Mouse (Mus musculus): ENCODE results near the gene Esrrb. TPM values are rescaled to one million over a fixed set of nuclear protein-coding genes. Genes with fewer than 3 reads are reported as not detected.

Esrrb gene
- polyA plus RNA-seq, 1 experiment from 2014 or later: 0.45 TPM

DNA sequence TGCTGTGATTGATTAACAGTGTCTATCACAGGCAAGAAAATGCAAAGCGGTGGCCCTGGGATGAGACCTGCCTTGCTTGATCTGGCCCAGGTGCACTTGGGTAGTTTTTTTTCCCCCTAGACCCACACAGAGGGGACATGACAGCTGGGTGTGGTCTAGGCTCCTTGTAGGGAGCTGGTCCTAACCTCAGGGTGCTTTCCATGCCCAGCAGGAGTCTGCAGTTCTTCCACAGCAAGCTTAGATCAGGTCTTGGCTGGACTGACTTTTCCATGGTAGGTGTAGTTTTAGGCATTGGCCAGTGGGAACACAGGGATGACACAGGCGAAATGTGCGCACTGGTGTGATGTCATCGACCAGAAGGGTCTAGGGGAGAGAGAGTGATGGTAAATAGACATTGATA is 136.2 kb downstream of the Esrrb start:
- ChIA-PET POLR2A (no interaction called here), CTCF (no interaction called here)
- H3K27me3 ChIP-seq: no peaks in the 10 kb centered on the region
- in situ Hi-C loops (cut with MboI; ENCODE audit: low pct_unique_long_range_greater_than_20kb): no loop called here
- ATAC-seq: no peak
- TF ChIP-seq CTCF (IDR thresholded peaks at IDR 0.05): no peak
- no peak for DNase-seq (ENCODE audit: low read depth, low spot score)

DNA sequence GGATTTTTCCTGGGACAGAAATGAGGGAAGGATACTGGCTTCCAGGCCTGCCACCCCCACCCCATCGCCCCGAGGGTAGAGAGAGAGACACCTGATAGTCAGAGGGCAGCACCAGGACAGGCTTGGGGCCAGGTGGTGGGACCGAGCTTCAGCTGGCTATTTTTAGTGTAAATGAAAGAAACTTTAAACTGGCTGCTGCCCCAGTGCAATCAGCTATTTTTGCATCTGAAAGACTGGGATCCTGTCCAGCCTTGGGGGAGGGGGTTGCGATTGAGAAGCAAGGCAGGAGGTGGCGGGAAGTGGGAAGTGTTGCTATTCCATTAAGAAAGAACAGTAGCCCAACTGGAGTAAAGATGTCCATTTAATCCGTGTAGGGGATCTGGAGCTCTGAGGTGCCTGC is 137.8 kb downstream of the Esrrb start:
- no peaks in the 10 kb centered on the region for H3K27me3 ChIP-seq
- POLR2A ChIA-PET: no interaction called here
- DNase-seq (ENCODE audit: low read depth, low spot score) (no peak), ATAC-seq (no peak)
- CTCF ChIA-PET: no interaction called here
- in situ Hi-C loops (cut with MboI; ENCODE audit: low pct_unique_long_range_greater_than_20kb): no loop called here
- no peak for TF ChIP-seq CTCF (IDR thresholded peaks at IDR 0.05)

DNA sequence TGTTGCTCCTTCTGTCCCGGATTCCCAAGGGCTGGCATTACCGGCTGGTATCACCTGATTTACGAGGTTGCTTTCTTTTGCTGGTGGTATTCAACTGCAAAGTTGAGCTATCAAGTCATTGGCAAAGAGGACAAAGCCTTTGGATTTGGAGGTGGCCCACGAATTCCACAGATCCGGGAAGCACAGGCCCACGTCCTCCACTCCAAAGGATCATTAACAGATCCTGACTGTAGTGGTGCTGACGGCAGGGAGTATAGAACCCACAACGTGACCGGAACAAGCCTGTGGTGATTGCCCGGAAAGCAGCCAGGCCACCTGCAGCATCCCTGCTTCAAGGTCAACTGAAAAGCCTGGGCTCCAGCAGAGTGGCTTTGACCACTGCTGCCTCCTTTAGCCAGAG is 140.8 kb downstream of the Esrrb start:
- POLR2A ChIA-PET: no interaction called here
- no peak for DNase-seq (ENCODE audit: low read depth, low spot score)
- ATAC-seq: no peak
- CTCF ChIA-PET: no interaction called here
- H3K27me3 ChIP-seq: peaks cover 4% of the 10 kb centered on the region
- in situ Hi-C loops (cut with MboI; ENCODE audit: low pct_unique_long_range_greater_than_20kb): loop anchor here (5.0 kb wide), 1 partner anchor 91 kb away; no protein-coding TSS in a partner anchor
- TF ChIP-seq CTCF (IDR thresholded peaks at IDR 0.05): no peak

DNA sequence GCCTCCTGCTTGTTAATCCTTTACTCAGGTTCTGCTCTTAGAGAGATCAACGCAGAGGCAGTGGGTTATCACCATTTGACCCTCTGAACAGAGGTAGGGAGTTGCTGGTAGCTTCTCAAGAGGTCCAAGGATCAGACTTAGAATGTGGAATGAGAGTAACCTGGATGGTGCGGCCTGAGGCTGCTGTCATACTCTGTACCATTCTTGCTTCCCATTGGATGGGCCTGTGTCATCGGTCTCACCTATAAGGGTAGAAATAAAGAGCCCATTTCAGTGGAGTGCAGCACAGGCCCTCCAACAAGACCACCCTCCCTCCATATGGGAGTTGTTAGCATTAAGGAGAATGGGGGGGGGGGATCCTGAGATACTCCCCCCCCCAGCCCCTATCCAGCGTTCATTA is 143.0 kb downstream of the Esrrb start:
- POLR2A ChIA-PET: no interaction called here

DNA sequence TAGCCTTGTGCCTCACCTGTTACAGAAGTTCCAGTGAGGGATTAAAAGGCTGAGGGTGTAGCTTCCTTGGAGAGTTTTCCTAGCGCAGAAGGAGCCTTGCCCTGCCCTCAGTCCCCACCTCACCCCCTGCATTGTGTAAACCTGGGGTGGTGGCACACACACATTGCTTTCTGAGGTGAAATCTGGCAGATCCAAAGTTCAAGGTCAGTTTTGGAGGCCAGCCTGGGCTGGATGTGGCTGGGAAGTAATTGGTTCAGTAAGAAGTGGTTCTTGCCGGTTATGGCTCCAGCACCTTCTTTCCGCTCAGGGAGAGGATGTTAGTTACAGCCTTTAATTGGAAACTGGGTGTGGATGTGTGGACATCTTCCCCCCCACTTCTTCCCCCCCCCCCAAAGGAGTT is 143.4 kb downstream of the Esrrb start:
- POLR2A ChIA-PET: no interaction called here
- DNase-seq (ENCODE audit: low read depth, low spot score) (no peak), ATAC-seq (no peak)
- TF ChIP-seq CTCF (IDR thresholded peaks at IDR 0.05): no peak
- CTCF ChIA-PET: no interaction called here
- in situ Hi-C loops (cut with MboI; ENCODE audit: low pct_unique_long_range_greater_than_20kb): loop anchor here (5.0 kb wide), 1 partner anchor 88 kb away; no protein-coding TSS in a partner anchor
- H3K27me3 ChIP-seq: peaks cover 4% of the 10 kb centered on the region

More for the DNA sequence above, 143.0 kb downstream of the Esrrb start:
- DNase-seq (ENCODE audit: low read depth, low spot score) (no peak), ATAC-seq (no peak)
- H3K27me3 ChIP-seq: peaks cover 4% of the 10 kb centered on the region
- no peak for TF ChIP-seq CTCF (IDR thresholded peaks at IDR 0.05)
- CTCF ChIA-PET: no interaction called here
- in situ Hi-C loops (cut with MboI; ENCODE audit: low pct_unique_long_range_greater_than_20kb): loop anchor here (5.0 kb wide), 1 partner anchor 88 kb away; no protein-coding TSS in a partner anchor

DNA sequence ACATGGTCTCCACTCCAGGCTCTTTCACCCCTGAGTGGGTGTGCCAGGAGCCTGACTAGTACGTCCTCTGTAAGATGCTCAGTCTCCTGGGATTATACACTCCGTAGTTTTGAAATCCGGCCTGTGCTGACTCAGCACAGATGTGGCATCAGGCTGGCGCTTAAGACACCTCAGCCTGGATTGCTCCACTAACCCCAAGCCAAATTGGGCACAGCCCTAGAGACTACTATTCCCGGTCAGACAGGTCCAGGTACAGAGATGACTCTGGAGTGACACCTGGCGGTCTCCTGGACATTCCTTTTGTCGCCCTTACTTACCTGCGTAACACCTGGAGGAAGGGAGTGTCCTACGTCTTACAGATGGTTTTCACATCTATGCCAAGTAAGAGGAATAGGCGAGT is 146.8 kb downstream of the Esrrb start:
- POLR2A ChIA-PET: no interaction called here
- no peak for TF ChIP-seq CTCF (IDR thresholded peaks at IDR 0.05)
- CTCF ChIA-PET: no interaction called here
- no peak for DNase-seq (ENCODE audit: low read depth, low spot score)
- no peak for ATAC-seq
- in situ Hi-C loops (cut with MboI; ENCODE audit: low pct_unique_long_range_greater_than_20kb): no loop called here
- H3K27me3 ChIP-seq: peaks cover 8% of the 10 kb centered on the region

DNA sequence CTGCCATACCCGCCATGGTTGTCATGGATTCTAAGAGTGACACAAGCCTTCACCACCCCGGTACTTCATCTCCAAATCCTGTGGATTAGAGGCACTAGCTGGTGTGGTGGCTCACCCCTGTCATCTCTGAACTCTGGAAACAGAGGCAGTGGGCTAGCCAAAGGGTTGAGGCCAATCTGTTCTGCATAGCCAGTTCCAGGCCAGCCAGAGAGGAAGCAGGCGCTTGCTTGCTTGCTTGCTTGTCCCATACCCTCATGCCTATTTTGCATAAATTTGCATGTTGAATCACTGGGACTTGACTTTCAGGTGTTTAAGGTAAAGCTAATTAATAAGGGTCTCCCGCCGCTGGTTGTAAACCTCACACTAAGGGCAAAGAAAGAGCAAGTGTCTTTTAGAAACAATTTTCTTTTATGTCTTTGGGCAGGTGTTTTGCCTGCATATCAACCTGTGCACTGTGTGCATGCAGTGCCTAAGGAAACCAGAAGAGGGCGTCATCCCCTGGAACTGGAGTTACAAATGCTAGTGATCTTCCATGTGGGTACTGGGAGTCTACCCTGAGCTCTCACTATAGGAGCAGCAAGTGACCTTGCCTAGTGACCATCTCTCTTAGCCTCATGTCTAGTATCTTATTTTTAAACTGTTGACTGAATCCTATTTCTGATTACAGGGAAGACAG is 147.5 kb downstream of the Esrrb start:
- ChIA-PET CTCF (no interaction called here), POLR2A (no interaction called here)
- DNase-seq (ENCODE audit: low read depth, low spot score) (no peak), ATAC-seq (no peak)
- in situ Hi-C loops (cut with MboI; ENCODE audit: low pct_unique_long_range_greater_than_20kb): no loop called here
- TF ChIP-seq CTCF (IDR thresholded peaks at IDR 0.05): no peak
- H3K27me3 ChIP-seq: peaks cover 8% of the 10 kb centered on the region

DNA sequence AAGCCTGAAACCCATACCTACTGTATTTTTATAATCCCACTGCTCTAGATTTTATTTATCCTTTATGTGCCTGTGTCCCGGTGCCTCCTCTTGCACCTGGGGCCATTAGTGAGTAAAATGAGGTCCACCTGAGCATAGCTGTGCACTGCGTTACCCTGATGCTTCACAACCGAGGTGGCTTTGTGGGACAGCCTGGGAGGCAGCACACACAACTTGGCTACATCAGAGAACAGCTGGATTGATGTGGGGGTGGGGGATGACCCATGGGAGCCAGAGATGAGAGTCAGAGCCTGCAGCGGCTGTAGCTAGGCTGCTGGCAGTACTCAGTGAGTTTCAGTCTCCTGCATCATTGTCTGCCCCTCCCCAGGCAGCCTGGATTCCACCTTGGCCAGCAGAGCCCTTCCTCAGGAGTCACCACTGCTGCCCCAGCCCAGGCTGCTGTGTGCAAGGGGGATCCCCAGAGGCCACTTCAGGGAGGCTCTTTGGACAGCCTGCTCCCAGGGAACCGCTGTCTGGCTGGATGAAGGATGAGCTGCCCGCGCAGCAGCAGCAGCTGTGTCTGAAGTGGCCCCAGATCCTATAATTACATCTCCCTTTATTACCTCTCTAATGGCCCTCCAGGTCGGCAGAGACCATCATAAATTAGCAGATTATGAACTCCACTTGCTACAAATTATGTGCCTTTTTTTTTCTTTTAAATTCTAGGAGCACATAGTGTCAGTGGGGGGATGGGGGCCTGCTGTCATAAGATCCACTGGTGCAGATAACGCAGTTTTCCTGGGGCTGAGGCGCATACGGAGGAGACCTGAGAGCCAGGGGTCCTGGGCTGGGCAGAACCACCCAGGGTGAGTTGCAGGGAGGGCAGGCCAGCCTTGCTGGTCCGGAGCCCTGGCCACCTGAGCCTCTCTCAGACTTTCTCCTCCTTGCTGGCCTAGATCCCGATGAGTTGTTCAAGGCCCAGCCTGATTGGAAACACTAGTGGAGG is 148.7 kb downstream of the Esrrb start:
- CTCF ChIA-PET: no interaction called here
- in situ Hi-C loops (cut with MboI; ENCODE audit: low pct_unique_long_range_greater_than_20kb): no loop called here
- POLR2A ChIA-PET: no interaction called here
- peaks cover 8% of the 10 kb centered on the region for H3K27me3 ChIP-seq
- DNase-seq (ENCODE audit: low read depth, low spot score): no peak
- TF ChIP-seq CTCF (IDR thresholded peaks at IDR 0.05): no peak
- no peak for ATAC-seq

DNA sequence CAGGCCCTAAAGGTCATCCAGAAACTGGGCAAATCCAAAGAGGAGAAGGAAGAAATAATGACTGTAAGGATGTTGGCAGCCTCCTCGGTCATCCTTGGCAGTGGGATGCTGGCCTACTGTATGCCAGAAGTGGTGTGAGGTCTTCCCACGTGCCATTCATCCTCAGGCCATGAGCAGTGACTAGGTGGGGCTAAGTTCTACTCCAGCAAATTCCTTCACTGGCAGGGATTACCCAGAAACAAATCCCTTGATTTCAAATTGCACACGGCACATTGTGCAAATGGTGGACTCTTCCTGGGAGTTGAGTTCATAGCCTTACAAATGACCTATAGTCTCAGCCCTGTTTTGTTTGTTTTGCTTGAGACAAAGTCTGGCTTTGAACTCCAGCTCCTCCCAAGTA is 151.4 kb downstream of the Esrrb start:
- no peak for DNase-seq (ENCODE audit: low read depth, low spot score)
- ATAC-seq: no peak
- TF ChIP-seq CTCF (IDR thresholded peaks at IDR 0.05): no peak
- ChIA-PET POLR2A (no interaction called here), CTCF (no interaction called here)
- peaks cover 4% of the 10 kb centered on the region for H3K27me3 ChIP-seq
- in situ Hi-C loops (cut with MboI; ENCODE audit: low pct_unique_long_range_greater_than_20kb): no loop called here

DNA sequence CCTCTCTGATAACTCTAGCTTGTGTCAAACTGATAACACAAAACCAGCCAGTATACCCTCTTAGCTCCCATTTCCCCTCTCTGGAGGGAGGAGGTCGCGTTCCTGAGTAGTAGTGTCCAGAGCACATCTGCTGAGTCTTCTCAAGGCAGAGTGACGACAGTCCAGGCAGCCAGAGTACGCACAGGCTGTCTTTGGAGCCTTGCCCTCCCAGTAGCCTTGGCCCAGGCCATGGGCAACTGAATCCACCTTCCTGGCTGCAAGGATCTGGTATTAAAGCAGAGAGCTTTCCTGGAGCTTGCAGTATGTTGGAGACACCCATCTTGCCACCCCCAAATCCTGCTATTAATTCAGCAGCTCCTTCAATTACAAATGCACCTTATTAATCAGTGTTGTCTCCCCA is 152.7 kb downstream of the Esrrb start:
- in situ Hi-C loops (cut with MboI; ENCODE audit: low pct_unique_long_range_greater_than_20kb): no loop called here
- CTCF ChIA-PET: no interaction called here
- no peak for TF ChIP-seq CTCF (IDR thresholded peaks at IDR 0.05)
- DNase-seq (ENCODE audit: low read depth, low spot score) (no peak), ATAC-seq (no peak)
- peaks cover 4% of the 10 kb centered on the region for H3K27me3 ChIP-seq
- POLR2A ChIA-PET: no interaction called here

DNA sequence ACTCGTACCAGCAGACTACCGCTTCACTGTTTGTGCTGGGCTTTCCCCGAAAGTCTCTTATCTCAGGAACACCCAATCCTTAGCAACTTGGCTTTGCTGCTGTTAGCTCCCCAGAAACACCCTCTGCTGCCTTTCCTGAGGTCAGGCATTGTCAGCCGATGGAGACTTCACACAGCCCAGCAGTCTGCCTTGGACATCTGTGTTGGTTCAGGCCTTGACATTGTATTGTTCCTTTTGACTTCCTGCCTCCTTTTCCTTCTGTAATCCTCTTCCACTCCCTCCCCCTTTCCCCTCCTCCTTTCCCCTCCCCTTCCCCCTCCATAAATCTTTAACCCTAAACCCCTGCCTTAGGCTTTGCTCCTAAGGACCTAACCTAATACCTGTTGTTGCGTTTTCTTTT is 155.7 kb downstream of the Esrrb start:
- H3K27me3 ChIP-seq: peaks cover 12% of the 10 kb centered on the region
- ChIA-PET POLR2A (no interaction called here), CTCF (no interaction called here)
- no peak for ATAC-seq
- in situ Hi-C loops (cut with MboI; ENCODE audit: low pct_unique_long_range_greater_than_20kb): no loop called here
- DNase-seq (ENCODE audit: low read depth, low spot score): no peak
- no peak for TF ChIP-seq CTCF (IDR thresholded peaks at IDR 0.05)

Measured in Patski (cell line).